Mouse (Mus musculus): Measurements from ENCODE around the gene Brd7. TPM values are rescaled to one million over a fixed set of nuclear protein-coding genes. Genes with fewer than 3 reads are reported as not detected.

Gene Brd7
- polyA plus RNA-seq, 1 experiment, result 151 TPM

- Histone ChIP-seq H3K27ac (ENCODE audit: control insufficient read depth, insufficient read depth, low read depth, low read length, poor library complexity) (no peak overlapping the region), H3K4me3 (replicated peaks; ENCODE audit: control insufficient read depth, low read depth, low read length) (no peak overlapping the region), H3K4me1 (ENCODE audit: control insufficient read depth, insufficient read depth, low read length) (no peaks in the 10 kb centered on the region)
- no peak for TF ChIP-seq POLR2A (IDR thresholded peaks at IDR 0.05; ENCODE audit: borderline replicate concordance, control insufficient read depth, low read depth, low read length)
- no peak for TF ChIP-seq CTCF (IDR thresholded peaks at IDR 0.05; ENCODE audit: control insufficient read depth, insufficient read depth, low read length)
- 85% methylated on average over 2 of the region's 2 CpGs for WGBS
These were observed 21.9 kb downstream of the Brd7 start for GRCm38 (mm10) chr8:88339887-88340695.

GRCm38 (mm10) chr8:88339221-88339620, 22.8 kb downstream of the Brd7 start:
- TF ChIP-seq CTCF (IDR thresholded peaks at IDR 0.05; ENCODE audit: control insufficient read depth, insufficient read depth, low read length) (no peak), POLR2A (IDR thresholded peaks at IDR 0.05; ENCODE audit: borderline replicate concordance, control insufficient read depth, low read depth, low read length) (no peak)
- Histone ChIP-seq H3K4me3 (replicated peaks; ENCODE audit: control insufficient read depth, low read depth, low read length) (no peak overlapping the region), H3K4me1 (ENCODE audit: control insufficient read depth, insufficient read depth, low read length) (no peaks in the 10 kb centered on the region), H3K27ac (ENCODE audit: control insufficient read depth, insufficient read depth, low read depth, low read length, poor library complexity) (no peak overlapping the region)
- WGBS, result 87% methylated on average over 3 of the region's 3 CpGs

- Histone ChIP-seq H3K4me1 (ENCODE audit: control insufficient read depth, insufficient read depth, low read length) (no peaks in the 10 kb centered on the region), H3K27ac (ENCODE audit: control insufficient read depth, insufficient read depth, low read depth, low read length, poor library complexity) (no peak overlapping the region), H3K4me3 (replicated peaks; ENCODE audit: control insufficient read depth, low read depth, low read length) (no peak overlapping the region)
- TF ChIP-seq CTCF (IDR thresholded peaks at IDR 0.05; ENCODE audit: control insufficient read depth, insufficient read depth, low read length), result no peak
- 73% methylated on average over 3 of the region's 3 CpGs for WGBS
These were observed 27.0 kb downstream of the Brd7 start for GRCm38 (mm10) chr8:88334975-88335374.

GRCm38 (mm10) chr8:88334384-88334783, 27.6 kb downstream of the Brd7 start:
- no peak for TF ChIP-seq POLR2A (IDR thresholded peaks at IDR 0.05; ENCODE audit: borderline replicate concordance, control insufficient read depth, low read depth, low read length)
- no peak for TF ChIP-seq CTCF (IDR thresholded peaks at IDR 0.05; ENCODE audit: control insufficient read depth, insufficient read depth, low read length)
- H3K27ac ChIP-seq (ENCODE audit: control insufficient read depth, insufficient read depth, low read depth, low read length, poor library complexity), result no peak overlapping the region

GRCm38 (mm10) chr8:88330816-88331215, 31.2 kb downstream of the Brd7 start:
- H3K4me3 ChIP-seq (replicated peaks; ENCODE audit: control insufficient read depth, low read depth, low read length), result no peak overlapping the region
- 78% methylated on average over 3 of the region's 3 CpGs for WGBS
- TF ChIP-seq POLR2A (IDR thresholded peaks at IDR 0.05; ENCODE audit: borderline replicate concordance, control insufficient read depth, low read depth, low read length) (no peak), CTCF (IDR thresholded peaks at IDR 0.05; ENCODE audit: control insufficient read depth, insufficient read depth, low read length) (no peak)
- H3K27ac ChIP-seq (ENCODE audit: control insufficient read depth, insufficient read depth, low read depth, low read length, poor library complexity), result no peak overlapping the region
- H3K4me1 ChIP-seq (ENCODE audit: control insufficient read depth, insufficient read depth, low read length), result no peaks in the 10 kb centered on the region

More at GRCm38 (mm10) chr8:88334384-88334783, 27.6 kb downstream of the Brd7 start:
- Histone ChIP-seq H3K4me1 (ENCODE audit: control insufficient read depth, insufficient read depth, low read length) (no peaks in the 10 kb centered on the region), H3K4me3 (replicated peaks; ENCODE audit: control insufficient read depth, low read depth, low read length) (no peak overlapping the region)
- WGBS, result 89% methylated on average over 2 of the region's 2 CpGs

GRCm38 (mm10) chr8:88328689-88329088, 33.3 kb downstream of the Brd7 start:
- TF ChIP-seq POLR2A (IDR thresholded peaks at IDR 0.05; ENCODE audit: borderline replicate concordance, control insufficient read depth, low read depth, low read length), result no peak
- TF ChIP-seq CTCF (IDR thresholded peaks at IDR 0.05; ENCODE audit: control insufficient read depth, insufficient read depth, low read length), result no peak
- Histone ChIP-seq H3K27ac (ENCODE audit: control insufficient read depth, insufficient read depth, low read depth, low read length, poor library complexity) (no peak overlapping the region), H3K4me1 (ENCODE audit: control insufficient read depth, insufficient read depth, low read length) (no peaks in the 10 kb centered on the region), H3K4me3 (replicated peaks; ENCODE audit: control insufficient read depth, low read depth, low read length) (no peak overlapping the region)
- 90% methylated on average over 6 of the region's 6 CpGs for WGBS

- Histone ChIP-seq H3K4me3 (replicated peaks; ENCODE audit: control insufficient read depth, low read depth, low read length) (no peak overlapping the region), H3K4me1 (ENCODE audit: control insufficient read depth, insufficient read depth, low read length) (no peaks in the 10 kb centered on the region), H3K27ac (ENCODE audit: control insufficient read depth, insufficient read depth, low read depth, low read length, poor library complexity) (no peak overlapping the region)
- WGBS, result 92% methylated on average over 12 of the region's 12 CpGs
- TF ChIP-seq CTCF (IDR thresholded peaks at IDR 0.05; ENCODE audit: control insufficient read depth, insufficient read depth, low read length), result no peak
- TF ChIP-seq POLR2A (IDR thresholded peaks at IDR 0.05; ENCODE audit: borderline replicate concordance, control insufficient read depth, low read depth, low read length), result no peak
These were observed 35.7 kb downstream of the Brd7 start for GRCm38 (mm10) chr8:88326328-88326727.

- Histone ChIP-seq H3K4me1 (ENCODE audit: control insufficient read depth, insufficient read depth, low read length) (no peaks in the 10 kb centered on the region), H3K27ac (ENCODE audit: control insufficient read depth, insufficient read depth, low read depth, low read length, poor library complexity) (no peak overlapping the region), H3K4me3 (replicated peaks; ENCODE audit: control insufficient read depth, low read depth, low read length) (no peak overlapping the region)
- WGBS, result 86% methylated on average over 5 of the region's 5 CpGs
- no peak for TF ChIP-seq POLR2A (IDR thresholded peaks at IDR 0.05; ENCODE audit: borderline replicate concordance, control insufficient read depth, low read depth, low read length)
- TF ChIP-seq CTCF (IDR thresholded peaks at IDR 0.05; ENCODE audit: control insufficient read depth, insufficient read depth, low read length), result no peak
These were observed 36.2 kb downstream of the Brd7 start for GRCm38 (mm10) chr8:88325795-88326194.
